Mouse (Mus musculus) neural tube, embryonic 11.5 days (tissue): ENCODE data around the gene Glp2r. TPM values are rescaled to one million over a fixed set of nuclear protein-coding genes. Genes with fewer than 3 reads are reported as not detected.

Experiments used
- ATAC-seq: fragments of 200-750 bp; cut with Nextera tagmentation; 2 replicates; pipeline ENCODE4 v1.8.0; 2017; ENCODE audit warnings: moderate number of reproducible peaks, mild to moderate bottlenecking, moderate TSS enrichment, moderate library complexity; ENCODE audit not compliant: insufficient read depth, low FRiP score, low TSS enrichment
- DNase-seq: peaks from one replicate; pipeline ENCODE4 v3.0.0-alpha.2; 2015; ENCODE audit warnings: low spot score
- H3K27ac ChIP-seq: fragments of 300-500 bp; sonication (generic); 2 replicates; pipeline ENCODE4 v1.5.1; 2014; ENCODE audit warnings: low read depth, mild to moderate bottlenecking, low read length
- H3K27me3 ChIP-seq: fragments of 300-500 bp; sonication (generic); 2 replicates; pipeline ENCODE4 v1.6.1; 2014; ENCODE audit warnings: mild to moderate bottlenecking, low read length, mixed read lengths; ENCODE audit not compliant: control insufficient read depth, insufficient read depth
- H3K36me3 ChIP-seq: fragments of 300-500 bp; sonication (generic); 2 replicates; pipeline ENCODE4 v1.6.1; 2014; ENCODE audit warnings: mild to moderate bottlenecking, low read length, moderate library complexity, mixed read lengths; ENCODE audit not compliant: control insufficient read depth, insufficient read depth
- H3K4me1 ChIP-seq: fragments of 300-500 bp; sonication (generic); 2 replicates; pipeline ENCODE4 v1.6.1; 2014; ENCODE audit warnings: low read length, mixed read lengths; ENCODE audit not compliant: control insufficient read depth, insufficient read depth
- H3K4me2 ChIP-seq: fragments of 300-500 bp; sonication (generic); 2 replicates; pipeline ENCODE4 v1.6.1; 2014; ENCODE audit warnings: low read depth, mild to moderate bottlenecking, moderate library complexity
- H3K4me3 ChIP-seq: fragments of 300-500 bp; sonication (generic); 2 replicates; pipeline ENCODE4 v1.5.1; 2014; ENCODE audit warnings: low read depth, low read length
- H3K9ac ChIP-seq: fragments of 300-500 bp; sonication (generic); 2 replicates; pipeline ENCODE4 v1.6.1; 2014; ENCODE audit warnings: mild to moderate bottlenecking, low read length
- H3K9me3 ChIP-seq: fragments of 300-500 bp; sonication (generic); 2 replicates; pipeline ENCODE4 v1.6.1; 2016; ENCODE audit warnings: low read length; ENCODE audit not compliant: control insufficient read depth
- WGBS: fragments of 180-500 bp; shearing (Covaris S2); extraction: QIAGEN DNeasy Blood & Tissue Kit; methylation state at CpG from one replicate; pipeline ENCODE4 v1.1.7; 2014; 5-methylcytosine and 5-hydroxymethylcytosine counted together
- polyA plus RNA-seq: library from polyadenylated mRNA; unstranded; fragments of >200 nt; fragmentation: Nextera tagmentation; extraction: Ambion mirVana; gene quantifications from 2 replicates; pipeline ENCODE4 v1.2.1, GENCODE M21; 2014

The Glp2r gene
- polyA plus RNA-seq, 1 experiment from 2014 or later = not detected

GRCm38 (mm10) chr11:67616557-67617239 lies 154.3 kb downstream of the Glp2r start:
- no peaks in the 10 kb centered on the region for H3K4me1 ChIP-seq

GRCm38 (mm10) chr11:67612158-67612839 lies 158.7 kb downstream of the Glp2r start:
- no peak overlapping the region for H3K9ac ChIP-seq
- WGBS = 86% methylated on average over 9 of the region's 9 CpGs
- DNase-seq = no peak
- no peak overlapping the region for H3K27ac ChIP-seq
- no peak for ATAC-seq
- H3K36me3 ChIP-seq = no peaks in the 10 kb centered on the region
- H3K4me1 ChIP-seq = no peaks in the 10 kb centered on the region
- no peaks in the 10 kb centered on the region for H3K27me3 ChIP-seq
- no peak overlapping the region for H3K4me2 ChIP-seq
- no peaks in the 10 kb centered on the region for H3K9me3 ChIP-seq
- H3K4me3 ChIP-seq = no peak overlapping the region

More at GRCm38 (mm10) chr11:67616557-67617239, 154.3 kb downstream of the Glp2r start:
- Histone ChIP-seq H3K4me3 (no peak overlapping the region), H3K9me3 (no peaks in the 10 kb centered on the region), H3K27ac (no peak overlapping the region), H3K36me3 (no peaks in the 10 kb centered on the region), H3K27me3 (no peaks in the 10 kb centered on the region), H3K9ac (no peak overlapping the region), H3K4me2 (no peak overlapping the region)
- ATAC-seq = no peak
- WGBS = 92% methylated on average over 13 of the region's 13 CpGs
- DNase-seq = no peak

Other genes with a start within 250 kb of the Glp2r start
- gene Rcvrn, start 75.8 kb downstream of the Glp2r start, polyA plus RNA-seq = not detected in 2 replicates
- not detected in 2 replicates for gene Gsg1l2, start 3.5 kb upstream of the Glp2r start, polyA plus RNA-seq
- 1.5 and 2.8 TPM in 2 replicates for gene Dhrs7c, start 27.0 kb upstream of the Glp2r start, polyA plus RNA-seq
- gene Usp43, start 151.0 kb upstream of the Glp2r start, polyA plus RNA-seq = 0.74 and 1.3 TPM in 2 replicates
- 0.93 and 1.0 TPM in 2 replicates for gene Cfap52, start 194.5 kb upstream of the Glp2r start, polyA plus RNA-seq
- gene Stx8, start 195.0 kb upstream of the Glp2r start, polyA plus RNA-seq = 50.5 and 58.9 TPM in 2 replicates